13 mouse cellular contexts compared by ENCODE assay signal in genomic region chr4:98778219-98778618, GRCm38 (mm10). TPM values are rescaled to one million over a fixed set of nuclear protein-coding genes. Genes with fewer than 3 reads are reported as not detected.
A peak's percentile ranks its signal among the peaks of the same experiment; 100 is the strongest.
DNase-seq lines count a peak whose midpoint lies in the region; ATAC-seq and TF ChIP-seq lines count a peak whose summit lies in the region.
"Had no signal": no experiment of that assay in that cellular context is flagged by ENCODE, and none has a peak within 500 bp of the region (broad histone marks: within the 10 kb centered on the region; RNA-seq: fewer than 3 reads in every experiment).

No protein-coding gene starts in this region.

- H3K27ac ChIP-seq in cerebellum, adult 2 months (ENCODE audit: insufficient read depth, low read length): no peak overlapping the region
- no peak overlapping the region for H3K27ac ChIP-seq in liver, embryonic 11.5 days (ENCODE audit: low read depth, low read length)
- no peak overlapping the region for H3K27ac ChIP-seq in liver, embryonic 12.5 days
- no peak overlapping the region for H3K27ac ChIP-seq in hindbrain, embryonic 16.5 days (ENCODE audit: low read depth, low read length)
- H3K27ac ChIP-seq in neural tube, embryonic 15.5 days (replicated peaks): no peak overlapping the region

- peak overlapping the region; percentile 53 for H3K4me3 ChIP-seq in cerebellum, adult 2 months (replicated peaks; ENCODE audit: insufficient read depth, low read depth, low read length)
- H3K4me3 ChIP-seq in liver, embryonic 11.5 days (ENCODE audit: low read depth, low read length): no peak overlapping the region
- H3K4me3 ChIP-seq in liver, embryonic 12.5 days: no peak overlapping the region
- 0 out of 2 replicates have a peak overlapping the region, but pooled peaks have one; percentile 9 for H3K4me3 ChIP-seq in hindbrain, embryonic 16.5 days (ENCODE audit: low read length)
- H3K4me3 ChIP-seq in neural tube, embryonic 15.5 days (replicated peaks): no peak overlapping the region; the same call in 1 of the 2 replicates

- DNase-seq in cerebellum, adult 2 months: peak in 1 of 2 experiments; percentile 14
- no peak for DNase-seq in cerebellum, postnatal 36 days
- DNase-seq in liver, embryonic 11.5 days (ENCODE audit: low spot score): no peak
- no peak for DNase-seq in left cerebral cortex, postnatal 10 days (ENCODE audit: extremely low spot score in 1 of 2, low spot score in 2 of 2)
- DNase-seq in urinary bladder, adult 2 months (ENCODE audit: low spot score): no peak
- DNase-seq: lung, adult 18-20 months had no signal

- H3K9ac ChIP-seq in liver, embryonic 11.5 days (ENCODE audit: low read depth, low read length): no peak overlapping the region
- no peak overlapping the region for H3K9ac ChIP-seq in liver, embryonic 12.5 days
- no peak overlapping the region for H3K9ac ChIP-seq in hindbrain, embryonic 16.5 days (ENCODE audit: low read depth, low read length)
- H3K9ac ChIP-seq in neural tube, embryonic 15.5 days (replicated peaks): no peak overlapping the region

- H3K4me1 ChIP-seq in cerebellum, adult 2 months (ENCODE audit: control insufficient read depth, insufficient read depth, low read length): no peaks in the 10 kb centered on the region
- no peaks in the 10 kb centered on the region for H3K4me1 ChIP-seq in liver, embryonic 11.5 days (replicated peaks; ENCODE audit: control insufficient read depth, insufficient read depth, low read length)
- no peaks in the 10 kb centered on the region for H3K4me1 ChIP-seq in liver, embryonic 12.5 days
- no peaks in the 10 kb centered on the region; the same call in 1 of the 2 replicates for H3K4me1 ChIP-seq in hindbrain, embryonic 16.5 days (ENCODE audit: control insufficient read depth, insufficient read depth, low read depth, low read length)
- peaks cover 9% of the 10 kb centered on the region; the same call in 1 of the 2 replicates for H3K4me1 ChIP-seq in neural tube, embryonic 15.5 days

- ATAC-seq in liver, embryonic 11.5 days (replicated peaks; ENCODE audit: low FRiP score): no peak
- no peak for ATAC-seq in liver, embryonic 12.5 days
- ATAC-seq in hindbrain, embryonic 16.5 days: peak; percentile 57; the same call in 1 of the 2 replicates
- ATAC-seq in neural tube, embryonic 15.5 days (ENCODE audit: low FRiP score): no peak
- ATAC-seq: Patski had no signal

- no peaks in the 10 kb centered on the region for H3K36me3 ChIP-seq in liver, embryonic 11.5 days (ENCODE audit: control insufficient read depth, insufficient read depth, low read length)
- H3K36me3 ChIP-seq in liver, embryonic 12.5 days: no peaks in the 10 kb centered on the region
- H3K36me3 ChIP-seq in hindbrain, embryonic 16.5 days (ENCODE audit: control insufficient read depth, insufficient read depth, low read length): no peaks in the 10 kb centered on the region
- no peaks in the 10 kb centered on the region for H3K36me3 ChIP-seq in neural tube, embryonic 15.5 days

- no peak for TF ChIP-seq POLR2A in cerebellum, adult 2 months (IDR thresholded peaks at IDR 0.05; ENCODE audit: borderline replicate concordance, insufficient read depth, low read length)

- intact Hi-C loops in left cerebral cortex, postnatal 10 days (cut with DNase I): no loop called here

- no peaks in the 10 kb centered on the region for H3K9me3 ChIP-seq in liver, embryonic 11.5 days (ENCODE audit: control insufficient read depth, low read length)
- H3K9me3 ChIP-seq in liver, embryonic 12.5 days (replicated peaks): no peaks in the 10 kb centered on the region
- H3K9me3 ChIP-seq in hindbrain, embryonic 16.5 days (ENCODE audit: control insufficient read depth, low read length): no peaks in the 10 kb centered on the region
- H3K9me3 ChIP-seq in neural tube, embryonic 15.5 days (replicated peaks): no peaks in the 10 kb centered on the region

- no peaks in the 10 kb centered on the region for H3K27me3 ChIP-seq in cerebellum, adult 2 months (ENCODE audit: control insufficient read depth, insufficient read depth, low read length)
- peaks cover 9% of the 10 kb centered on the region for H3K27me3 ChIP-seq in liver, embryonic 11.5 days (replicated peaks; ENCODE audit: control insufficient read depth, insufficient read depth, low read length)
- peaks cover 25% of the 10 kb centered on the region for H3K27me3 ChIP-seq in liver, embryonic 12.5 days (replicated peaks)
- no peaks in the 10 kb centered on the region for H3K27me3 ChIP-seq in hindbrain, embryonic 16.5 days (replicated peaks; ENCODE audit: control insufficient read depth, insufficient read depth, low read length)
- no peaks in the 10 kb centered on the region; the same call in 1 of the 2 replicates for H3K27me3 ChIP-seq in neural tube, embryonic 15.5 days (replicated peaks)
- H3K27me3 ChIP-seq: Patski had no signal

- TF ChIP-seq CTCF in cerebellum, adult 2 months (IDR thresholded peaks at IDR 0.05; ENCODE audit: borderline replicate concordance, insufficient read depth, low read depth, low read length): no peak

- 17% methylated on average over 16 of the region's 16 CpGs for WGBS in cerebellum, adult 2 months
- WGBS in liver, embryonic 11.5 days: 11% methylated on average over 16 of the region's 16 CpGs
- WGBS in liver, embryonic 12.5 days (ENCODE audit: insufficient replicate concordance): 12% methylated on average over 16 of the region's 16 CpGs
- 27% methylated on average over 16 of the region's 16 CpGs for WGBS in hindbrain, embryonic 16.5 days
- WGBS in neural tube, embryonic 15.5 days: 15% methylated on average over 16 of the region's 16 CpGs

- 0 out of 2 replicates have a peak overlapping the region, but pooled peaks have one; percentile 17 for H3K4me2 ChIP-seq in liver, embryonic 11.5 days
- H3K4me2 ChIP-seq in liver, embryonic 12.5 days: no peak overlapping the region
- H3K4me2 ChIP-seq in hindbrain, embryonic 16.5 days (ENCODE audit: low read length): peak overlapping the region; percentile 44
- H3K4me2 ChIP-seq in neural tube, embryonic 15.5 days: peak overlapping the region; percentile 40

RNA-seq across cellular contexts. Expression of gene Kank4, which starts 39.1 kb away (rescaled TPM):
- 6.8 and 9.1 TPM in 2 replicates for polyA plus RNA-seq in cerebellum, adult 2 months (2012; rRNA removed)
- 0.13 and 0.33 TPM in 2 replicates for polyA plus RNA-seq in liver, embryonic 11.5 days (2014; fragmentation: Nextera tagmentation; extraction: Ambion mirVana)
- polyA plus RNA-seq in liver, embryonic 12.5 days (2016; fragmentation: Nextera tagmentation; extraction: Ambion mirVana): 0.10 and 0.18 TPM in 2 replicates
- 0.55 and 0.61 TPM in 2 replicates for polyA plus RNA-seq in hindbrain, embryonic 16.5 days (2015; fragmentation: Nextera tagmentation; extraction: Ambion mirVana)
- 0.68 and 1.0 TPM in 2 replicates for polyA plus RNA-seq in neural tube, embryonic 15.5 days (2015; fragmentation: Nextera tagmentation; extraction: Ambion mirVana)
- 1 to 10 TPM; 2.4 to 2.5 TPM for total RNA-seq in left cerebral cortex, postnatal 10 days (2021)
- 2.2 TPM in 2 replicates for polyA plus RNA-seq in urinary bladder, adult 2 months (2012; rRNA removed)
- total RNA-seq: granulocyte monocyte progenitor cell, adult 5-6 weeks had no signal
- polyA plus RNA-seq: Patski had no signal

RNA-seq across cellular contexts. Expression of gene I0C0044D17Rik, which starts 45.4 kb away (rescaled TPM):
- polyA plus RNA-seq in cerebellum, adult 2 months (2012; rRNA removed): not detected in 2 replicates
- not detected in 2 replicates for polyA plus RNA-seq in liver, embryonic 11.5 days (2014; fragmentation: Nextera tagmentation; extraction: Ambion mirVana)
- not detected in 2 replicates for polyA plus RNA-seq in liver, embryonic 12.5 days (2016; fragmentation: Nextera tagmentation; extraction: Ambion mirVana)
- not detected in 2 replicates for polyA plus RNA-seq in hindbrain, embryonic 16.5 days (2015; fragmentation: Nextera tagmentation; extraction: Ambion mirVana)
- polyA plus RNA-seq in neural tube, embryonic 15.5 days (2015; fragmentation: Nextera tagmentation; extraction: Ambion mirVana): not detected in 2 replicates
- total RNA-seq in left cerebral cortex, postnatal 10 days (2021): not detected
- not detected in 2 replicates for polyA plus RNA-seq in urinary bladder, adult 2 months (2012; rRNA removed)
- total RNA-seq: granulocyte monocyte progenitor cell, adult 5-6 weeks; layer of hippocampus, adult 8-10 months had no signal
- polyA plus RNA-seq: brain, embryonic 14.5 days; Patski had no signal

RNA-seq across cellular contexts. Expression of gene L1td1, which starts 51.7 kb away (rescaled TPM):
- 0.03 TPM in 1 of 2 replicates, not detected in the other for polyA plus RNA-seq in cerebellum, adult 2 months (2012; rRNA removed)
- 0.05 TPM in 1 of 2 replicates, not detected in the other for polyA plus RNA-seq in liver, embryonic 11.5 days (2014; fragmentation: Nextera tagmentation; extraction: Ambion mirVana)
- polyA plus RNA-seq in liver, embryonic 12.5 days (2016; fragmentation: Nextera tagmentation; extraction: Ambion mirVana): not detected in 2 replicates
- polyA plus RNA-seq in hindbrain, embryonic 16.5 days (2015; fragmentation: Nextera tagmentation; extraction: Ambion mirVana): 0.17 TPM in 1 of 2 replicates, not detected in the other
- polyA plus RNA-seq in neural tube, embryonic 15.5 days (2015; fragmentation: Nextera tagmentation; extraction: Ambion mirVana): 0.08 TPM in 1 of 2 replicates, not detected in the other
- not detected for total RNA-seq in left cerebral cortex, postnatal 10 days (2021)
- 0.03 TPM in 1 of 2 replicates, not detected in the other for polyA plus RNA-seq in urinary bladder, adult 2 months (2012; rRNA removed)
- total RNA-seq: granulocyte monocyte progenitor cell, adult 5-6 weeks; layer of hippocampus, adult 8-10 months had no signal
- polyA plus RNA-seq: Patski had no signal

Comparison
In these comparisons a context has a peak if more than half of its experiments do, and no peak if none do; other contexts are left out.
1. H3K4me3 ChIP-seq: peak in cerebellum, adult 2 months (single experiment) and hindbrain, embryonic 16.5 days (single experiment); none in liver, embryonic 11.5 days (single experiment), liver, embryonic 12.5 days (single experiment) and neural tube, embryonic 15.5 days (single experiment).